Mouse (Mus musculus): Measurements from ENCODE around the gene Nbr1. TPM values are rescaled to one million over a fixed set of nuclear protein-coding genes. Genes with fewer than 3 reads are reported as not detected.
A peak's percentile ranks its signal among the peaks of the same experiment; 100 is the strongest.
"Not testable (repeated sequence)": the region's sequence is repeated elsewhere in the genome, so short reads cannot be mapped to it uniquely, and the experiment has no call there.

Gene Nbr1
- total RNA-seq, 1 experiment from 2014 or later: 90.5 TPM

DNA sequence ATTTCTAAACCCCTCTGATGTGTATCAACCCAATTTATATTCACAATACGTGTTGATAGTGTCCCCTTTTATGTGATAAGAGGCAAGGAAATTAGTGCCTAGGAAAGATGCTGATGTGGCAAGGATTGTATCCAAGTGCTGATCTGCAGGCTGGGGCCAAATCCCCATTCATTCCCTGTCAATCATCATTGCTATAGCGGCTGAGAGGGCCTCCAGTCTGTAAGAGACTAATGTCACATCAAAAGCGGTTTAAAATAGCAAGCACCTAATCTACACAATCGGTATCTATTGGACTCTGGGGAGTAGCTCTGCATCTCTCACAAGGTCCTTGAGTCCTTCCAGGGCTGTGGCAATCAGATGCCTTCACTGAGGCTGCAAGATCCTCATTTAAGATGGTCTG, 62.2 kb downstream of the Nbr1 start:
- no peak for ATAC-seq (replicated peaks in 1 of 2; ENCODE audit: insufficient read depth in 1 of 2, low FRiP score in 2 of 2, low TSS enrichment in 1 of 2, low read depth in 1 of 2, poor library complexity in 2 of 2, severe bottlenecking in 2 of 2)

DNA sequence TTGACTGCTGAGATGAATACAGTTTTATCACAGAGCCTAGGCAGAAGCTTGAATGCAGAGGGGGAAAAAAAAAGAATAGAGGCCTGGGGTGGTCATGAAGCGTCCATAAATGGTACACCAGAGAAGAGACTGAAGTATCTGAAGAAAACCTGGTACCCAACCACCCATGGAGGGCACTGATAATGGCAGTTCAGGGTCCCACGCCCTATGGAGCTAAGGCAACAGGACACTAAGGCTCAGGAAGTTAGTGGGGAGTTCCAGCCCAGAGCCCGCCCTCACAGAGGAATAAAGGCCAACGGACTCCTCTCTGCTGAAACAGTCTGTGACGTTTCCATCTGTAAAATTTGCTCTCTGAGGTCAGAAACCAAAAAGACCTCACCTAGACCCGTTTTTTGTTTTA, 63.4 kb downstream of the Nbr1 start:
- no peak for ATAC-seq (replicated peaks in 1 of 2; ENCODE audit: insufficient read depth in 1 of 2, low FRiP score in 2 of 2, low TSS enrichment in 1 of 2, low read depth in 1 of 2, poor library complexity in 2 of 2, severe bottlenecking in 2 of 2)

DNA sequence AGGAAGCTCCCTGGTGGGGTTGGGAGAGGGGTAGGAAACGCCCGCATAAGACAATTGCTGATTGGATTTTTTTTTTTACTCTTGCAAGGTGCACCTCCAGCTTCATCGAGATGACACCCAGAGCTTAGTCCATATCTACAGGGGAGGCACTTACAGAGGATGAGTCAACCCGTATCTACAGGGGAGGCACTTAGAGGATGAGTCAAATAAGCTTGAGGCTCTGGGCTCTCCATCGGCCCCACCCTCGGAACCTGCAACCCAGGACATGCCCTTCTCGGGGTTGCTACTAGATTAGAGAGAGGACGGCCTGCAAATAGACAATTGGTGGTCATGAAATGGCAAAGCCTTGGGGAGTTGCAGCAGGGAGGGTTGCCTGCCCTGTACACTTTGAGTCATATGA, 64.2 kb downstream of the Nbr1 start:
- ATAC-seq (replicated peaks in 1 of 2; ENCODE audit: insufficient read depth in 1 of 2, low FRiP score in 2 of 2, low TSS enrichment in 1 of 2, low read depth in 1 of 2, poor library complexity in 2 of 2, severe bottlenecking in 2 of 2): no peak

DNA sequence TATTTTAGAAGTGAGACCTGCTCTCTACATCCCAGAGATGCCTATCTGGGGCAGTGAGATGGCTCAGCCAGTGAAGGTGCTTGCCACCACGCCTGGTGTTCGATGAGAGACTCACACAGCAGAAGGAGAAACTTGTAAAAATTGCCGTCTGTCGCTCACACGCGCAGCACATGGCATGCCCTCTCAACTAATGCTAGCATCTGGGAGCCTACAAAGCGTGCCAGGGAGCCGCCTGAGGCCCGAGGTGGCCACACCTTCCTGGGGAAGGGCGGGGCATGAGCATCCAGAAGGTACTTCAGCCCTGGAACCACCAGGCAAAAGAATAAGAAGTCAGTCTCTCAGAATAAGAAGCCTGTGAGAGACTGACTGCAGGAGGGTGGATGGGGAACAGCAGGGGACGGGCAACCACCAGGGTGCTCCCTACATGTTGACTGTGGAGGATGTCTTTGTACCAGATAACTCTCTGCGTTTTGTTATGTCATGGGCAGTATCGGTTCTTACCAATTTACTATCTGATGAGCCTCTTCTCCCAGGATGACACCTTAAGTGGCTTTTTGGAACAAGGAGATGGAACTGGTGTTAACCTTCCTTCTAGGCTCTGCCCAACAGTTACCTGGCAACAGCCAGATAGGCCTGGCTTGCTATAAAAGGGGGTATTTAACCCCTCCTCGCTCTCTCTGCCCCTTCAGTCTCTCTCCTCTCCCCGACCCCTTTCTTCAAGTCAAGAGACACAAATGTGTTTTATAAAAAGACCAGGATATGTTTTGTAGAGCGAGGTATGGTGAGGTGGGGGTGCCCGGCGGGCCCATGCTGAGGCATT, 65.2 kb downstream of the Nbr1 start:
- no peak for ATAC-seq (replicated peaks in 1 of 2; ENCODE audit: insufficient read depth in 1 of 2, low FRiP score in 2 of 2, low TSS enrichment in 1 of 2, low read depth in 1 of 2, poor library complexity in 2 of 2, severe bottlenecking in 2 of 2)

DNA sequence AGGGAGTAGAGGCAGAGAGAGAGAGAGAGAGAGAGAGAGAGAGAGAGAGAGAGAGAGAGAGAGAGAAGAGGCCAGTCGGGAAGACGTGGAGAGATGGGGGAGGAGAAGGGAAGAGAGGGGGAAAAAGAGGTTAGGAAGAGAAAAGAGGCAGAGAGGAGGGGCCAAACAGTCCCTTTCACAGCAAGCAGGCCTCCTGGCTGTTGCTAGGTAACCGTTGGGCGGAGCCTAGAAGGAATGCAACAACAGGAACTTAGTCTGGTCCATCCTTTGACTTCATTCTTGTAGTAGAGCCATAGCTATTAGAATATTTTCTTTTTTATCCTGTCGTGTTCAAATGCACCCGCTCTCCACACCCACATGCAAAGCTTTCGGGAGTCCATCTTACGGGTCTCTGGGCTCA, 65.9 kb downstream of the Nbr1 start:
- peak in 1 of 2 experiments; percentile 42; a peak in 1 of 4 replicates for ATAC-seq (replicated peaks in 1 of 2; ENCODE audit: insufficient read depth in 1 of 2, low FRiP score in 2 of 2, low TSS enrichment in 1 of 2, low read depth in 1 of 2, poor library complexity in 2 of 2, severe bottlenecking in 2 of 2)

DNA sequence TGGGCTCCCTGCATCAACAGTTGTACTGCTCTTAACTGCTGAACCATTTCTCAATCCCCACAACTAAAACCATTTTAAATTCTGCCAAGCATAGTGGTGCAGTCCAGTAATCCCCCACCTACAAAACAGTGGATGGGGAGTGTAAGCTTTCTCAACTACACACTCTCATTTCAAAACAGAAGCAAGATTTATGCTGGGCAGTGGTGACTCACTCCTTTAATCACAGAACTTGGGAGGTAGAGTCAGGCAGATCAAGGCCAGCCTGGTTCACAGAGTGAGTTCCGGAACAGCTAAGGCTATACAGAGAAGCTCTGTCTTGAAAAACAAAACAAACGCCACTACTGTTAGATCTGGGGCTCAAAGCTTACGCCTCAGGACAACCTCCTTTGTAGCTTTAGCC, 66.6 kb downstream of the Nbr1 start:
- no peak for ATAC-seq (replicated peaks in 1 of 2; ENCODE audit: insufficient read depth in 1 of 2, low FRiP score in 2 of 2, low TSS enrichment in 1 of 2, low read depth in 1 of 2, poor library complexity in 2 of 2, severe bottlenecking in 2 of 2)

DNA sequence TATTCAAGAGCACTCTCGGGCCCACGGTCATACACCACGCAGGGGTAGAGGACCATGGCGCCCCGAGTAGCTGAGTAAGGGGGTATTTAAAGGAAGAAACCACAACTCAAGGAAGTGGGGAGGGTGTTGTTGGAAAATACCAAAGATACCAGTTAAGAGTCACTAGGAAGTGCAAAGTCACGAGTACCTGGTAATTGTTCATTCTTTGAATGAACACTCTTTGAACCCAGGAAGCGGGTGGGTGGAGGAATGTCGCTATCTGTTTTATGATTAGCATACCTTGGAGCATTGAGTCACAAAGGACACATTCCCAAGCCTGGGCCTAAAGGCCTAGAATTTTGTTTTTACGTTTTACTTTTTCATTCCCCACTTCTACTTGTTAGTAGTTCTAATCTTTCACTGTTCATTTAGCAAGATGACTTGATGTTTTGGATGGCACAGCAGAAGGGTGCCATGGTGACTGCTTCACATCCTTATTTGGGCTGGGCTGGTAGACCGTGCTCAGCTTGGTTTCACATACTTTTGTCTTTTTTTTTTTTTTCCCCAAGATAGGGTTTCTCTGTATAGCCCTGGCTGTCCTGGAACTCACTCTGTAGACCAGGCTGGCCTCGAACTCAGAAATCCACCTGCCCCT, 68.2 kb downstream of the Nbr1 start:
- not testable (repeated sequence) for ATAC-seq (replicated peaks in 1 of 2; ENCODE audit: insufficient read depth in 1 of 2, low FRiP score in 2 of 2, low TSS enrichment in 1 of 2, low read depth in 1 of 2, poor library complexity in 2 of 2, severe bottlenecking in 2 of 2)

DNA sequence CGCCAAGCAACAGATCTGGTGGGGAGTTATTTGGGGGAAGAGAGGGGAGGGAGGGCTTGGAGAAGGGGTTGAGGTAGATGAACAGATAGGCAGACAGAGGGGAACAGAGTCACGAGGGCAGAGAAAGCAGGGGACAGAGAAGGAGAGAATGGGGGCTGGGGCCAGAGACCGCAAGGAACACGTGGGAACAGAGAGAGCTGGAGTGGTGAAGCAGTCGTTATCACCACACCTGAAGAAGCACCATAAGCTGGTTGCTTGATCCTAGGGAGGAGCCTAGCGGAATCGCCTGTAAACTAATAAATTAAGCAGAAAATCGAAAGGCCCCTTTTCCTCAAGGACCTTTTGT, 74.7 kb downstream of the Nbr1 start:
- ATAC-seq (replicated peaks in 1 of 2; ENCODE audit: insufficient read depth in 1 of 2, low FRiP score in 2 of 2, low TSS enrichment in 1 of 2, low read depth in 1 of 2, poor library complexity in 2 of 2, severe bottlenecking in 2 of 2): no peak; a peak in 1 of 4 replicates

DNA sequence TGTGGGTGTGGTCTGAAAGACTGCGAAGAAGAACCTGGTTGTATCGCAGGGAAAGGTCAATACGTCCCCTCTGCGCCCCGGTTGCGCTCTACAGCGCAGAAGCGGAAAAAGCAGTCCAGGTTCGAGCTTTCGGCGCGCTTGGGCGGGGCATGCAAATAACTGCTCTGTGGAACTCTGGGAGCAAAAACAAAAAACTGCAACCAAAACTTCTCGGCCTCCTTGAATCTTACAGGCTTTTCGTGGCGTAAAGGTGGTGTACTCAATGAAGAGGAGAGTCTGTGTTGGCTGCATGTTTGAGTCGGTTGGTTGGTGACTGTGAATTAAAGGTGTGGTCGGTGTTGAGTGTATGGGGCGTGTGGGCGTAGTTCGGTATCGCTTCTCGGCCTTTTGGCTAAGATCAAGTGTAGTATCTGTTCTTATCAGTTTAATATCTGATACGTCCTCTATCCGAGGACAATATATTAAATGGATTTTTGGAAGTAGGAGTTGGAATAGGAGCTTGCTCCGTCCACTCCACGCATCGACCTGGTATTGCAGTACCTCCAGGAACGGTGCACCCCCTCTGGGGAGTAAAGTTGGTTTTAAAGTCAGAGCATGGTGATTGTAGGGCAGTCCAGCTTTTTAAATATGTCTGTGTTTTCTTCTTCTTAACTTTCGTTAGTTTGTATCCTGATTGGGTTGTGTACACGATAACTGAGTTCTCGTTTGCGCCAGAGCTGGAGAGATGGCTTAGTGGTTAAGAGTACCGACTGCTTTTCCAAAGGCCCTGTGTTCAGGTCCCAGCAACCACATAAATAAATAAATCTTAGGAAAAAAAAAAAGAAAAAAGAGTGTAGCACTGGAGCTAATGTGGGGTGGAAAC, 75.3 kb downstream of the Nbr1 start, which contains the start of gene Rdm1:
Rdm1 (plus strand) TSS at position 201 of the 862 bp plus-strand sequence.
- ATAC-seq (replicated peaks in 1 of 2; ENCODE audit: insufficient read depth in 1 of 2, low FRiP score in 2 of 2, low TSS enrichment in 1 of 2, low read depth in 1 of 2, poor library complexity in 2 of 2, severe bottlenecking in 2 of 2): peak; percentile 55 to 65

DNA sequence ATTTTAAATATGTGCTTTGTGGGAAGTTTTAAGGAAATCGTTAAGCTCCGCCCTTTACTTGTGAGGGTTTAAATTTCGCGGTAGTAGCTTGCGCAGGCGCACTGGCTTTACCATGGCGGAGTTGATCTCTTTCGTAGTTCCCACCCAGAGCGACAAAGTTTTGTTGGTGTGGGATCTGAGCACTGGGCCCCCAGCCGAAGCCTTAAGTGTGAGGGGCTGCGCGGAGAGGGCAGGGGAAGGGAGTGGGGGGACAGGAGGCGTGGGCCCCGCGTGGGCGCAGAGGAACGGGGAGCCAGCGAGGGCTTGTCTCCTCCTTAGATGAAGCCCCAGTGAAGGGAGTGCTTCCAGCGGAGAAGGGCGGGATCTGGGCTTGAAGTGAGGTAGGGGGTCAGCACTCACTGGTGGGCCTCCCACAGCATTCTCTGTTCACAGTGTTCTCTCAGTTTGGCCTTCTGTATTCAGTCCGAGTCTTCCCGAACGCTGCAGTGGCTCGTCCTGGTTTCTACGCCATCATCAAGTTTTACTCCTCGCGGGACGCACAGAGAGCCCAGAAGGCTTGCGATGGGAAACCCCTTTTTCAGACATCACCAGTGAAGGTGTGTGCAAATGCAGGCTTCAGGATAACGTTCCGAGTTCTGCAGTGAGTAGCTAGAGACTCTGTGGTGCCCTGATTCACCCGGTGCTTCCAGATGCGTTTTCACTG, 76.1 kb downstream of the Nbr1 start:
- ATAC-seq (replicated peaks in 1 of 2; ENCODE audit: insufficient read depth in 1 of 2, low FRiP score in 2 of 2, low TSS enrichment in 1 of 2, low read depth in 1 of 2, poor library complexity in 2 of 2, severe bottlenecking in 2 of 2): peak; percentile 68 to 76

DNA sequence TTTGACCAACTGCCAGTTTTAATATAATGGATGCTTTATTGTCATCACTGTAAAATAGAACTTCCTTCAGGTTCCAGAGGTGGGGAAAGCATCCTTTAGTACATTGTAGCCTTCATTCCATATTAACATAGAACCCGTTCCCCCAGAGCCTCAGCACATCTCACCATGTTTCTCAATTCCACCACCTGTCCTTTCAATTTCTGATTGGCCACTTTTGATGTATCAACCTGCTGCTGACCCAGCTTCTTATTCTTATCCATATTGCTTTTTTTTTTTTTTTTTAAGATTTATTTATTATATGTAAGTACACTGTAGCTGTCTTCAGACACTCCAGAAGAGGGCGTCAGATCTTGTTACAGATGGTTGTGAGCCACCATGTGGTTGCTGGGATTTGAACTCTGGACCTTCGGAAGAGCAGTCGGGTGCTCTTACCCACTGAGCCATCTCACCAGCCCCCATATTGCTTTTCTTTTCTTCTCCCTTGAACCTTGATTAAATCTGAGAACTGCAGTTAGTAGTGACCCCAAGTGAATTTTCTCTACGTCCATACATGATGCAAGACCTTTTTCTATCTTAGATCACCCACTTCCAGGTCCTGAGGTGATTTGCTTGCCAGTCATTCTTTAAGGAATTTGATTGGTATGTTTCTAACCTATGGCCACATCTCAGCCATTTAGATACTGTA, 76.9 kb downstream of the Nbr1 start:
- ATAC-seq (replicated peaks in 1 of 2; ENCODE audit: insufficient read depth in 1 of 2, low FRiP score in 2 of 2, low TSS enrichment in 1 of 2, low read depth in 1 of 2, poor library complexity in 2 of 2, severe bottlenecking in 2 of 2): not testable (repeated sequence)

Other genes starting within 250 kb of the Nbr1 start
- gene Becn1, start 249.9 kb upstream of the Nbr1 start, total RNA-seq (2017): 139 and 177 TPM in 2 replicates
- gene Psme3, start 235.9 kb upstream of the Nbr1 start, total RNA-seq (2017): 101 and 128 TPM in 2 replicates
- gene Aoc2, start 227.1 kb upstream of the Nbr1 start, total RNA-seq (2017): 1.1 and 2.6 TPM in 2 replicates
- gene Aoc3, start 221.5 kb upstream of the Nbr1 start, total RNA-seq (2017): 0.10 TPM in 1 of 2 replicates, not detected in the other
- not detected in 2 replicates for gene G6pc, start 184.6 kb upstream of the Nbr1 start, total RNA-seq (2017)
- gene Aarsd1, start 134.5 kb upstream of the Nbr1 start, total RNA-seq (2017): 46.5 and 52.0 TPM in 2 replicates
- 1.6 TPM in 1 of 2 replicates, not detected in the other for gene Gm27029, start 127.4 kb upstream of the Nbr1 start, total RNA-seq (2017)
- gene Rundc1, start 127.1 kb upstream of the Nbr1 start, total RNA-seq (2017): 4.8 and 7.0 TPM in 2 replicates
- gene Ptges3l, start 126.8 kb upstream of the Nbr1 start, total RNA-seq (2017): 1.0 TPM in 1 of 2 replicates, not detected in the other
- 2,436 and 4,983 TPM in 2 replicates for gene Rpl27, start 109.9 kb upstream of the Nbr1 start, total RNA-seq (2017)
- gene Ifi35, start 103.7 kb upstream of the Nbr1 start, total RNA-seq (2017): 34.3 and 37.2 TPM in 2 replicates
- 5.3 and 5.8 TPM in 2 replicates for gene Rnd2, start 87.2 kb upstream of the Nbr1 start, total RNA-seq (2017)
- gene Vat1, start 85.9 kb upstream of the Nbr1 start, total RNA-seq (2017): 22.9 and 29.3 TPM in 2 replicates
- gene Brca1, start 194 bp upstream of the Nbr1 start, total RNA-seq (2017): 38.6 and 42.1 TPM in 2 replicates
- gene Tmem106a, start 30.1 kb downstream of the Nbr1 start, total RNA-seq (2017): 2.6 and 3.9 TPM in 2 replicates
- gene Gm11634, start 47.1 kb downstream of the Nbr1 start, total RNA-seq (2017): not detected in 2 replicates
- gene Rdm1, start 75.0 kb downstream of the Nbr1 start, total RNA-seq (2017): 10.3 and 20.6 TPM in 2 replicates
- gene Arl4d, start 113.4 kb downstream of the Nbr1 start, total RNA-seq (2017): 0.88 and 2.5 TPM in 2 replicates
- 33.5 and 52.1 TPM in 2 replicates for gene Dhx8, start 180.8 kb downstream of the Nbr1 start, total RNA-seq (2017)
- gene Etv4, start 233.2 kb downstream of the Nbr1 start, total RNA-seq (2017): not detected in 2 replicates